Mouse (Mus musculus): Measurements from ENCODE around the gene Pigu.

DNA sequence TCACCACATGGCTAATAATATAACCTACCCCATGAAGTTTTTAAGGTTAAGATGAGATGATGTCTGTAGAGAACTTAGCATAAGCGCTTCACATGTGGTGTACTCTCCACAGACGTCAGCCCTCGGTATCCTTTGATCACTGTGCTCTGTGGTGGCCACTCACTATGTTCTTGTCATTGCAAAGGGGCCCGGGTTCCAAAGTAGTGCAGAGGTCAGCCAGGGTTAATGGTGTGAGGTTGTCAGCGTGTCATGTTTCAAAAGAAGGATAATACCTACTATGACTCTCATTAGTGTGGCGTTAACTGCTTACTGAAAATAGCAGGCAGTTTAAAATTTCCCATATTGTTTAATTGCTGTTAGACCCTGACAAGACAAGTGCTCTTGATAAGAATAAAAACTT is 43.6 kb downstream of the Pigu start:
- TF ChIP-seq CTCF (conservative IDR thresholded peaks at IDR 0.05; ENCODE audit: insufficient read depth, insufficient read length, low read depth, low read length) (no peak), POLR2A (IDR thresholded peaks at IDR 0.05; ENCODE audit: low read depth, low read length) (no peak)
